Mouse (Mus musculus) lung, postnatal 0 days (tissue): ENCODE measurements around the gene Hsf4. TPM values are rescaled to one million over a fixed set of nuclear protein-coding genes. Genes with fewer than 3 reads are reported as not detected.

Source experiments
- ATAC-seq: fragments of 200-750 bp; cut with Nextera tagmentation; 2 replicates; pipeline ENCODE4 v1.8.0; 2017; ENCODE audit warnings: moderate library complexity
- DNase-seq: peaks from one replicate; pipeline ENCODE4 v3.0.0-alpha.2; 2016; ENCODE audit warnings: low spot score
- H3K27ac ChIP-seq: fragments of 300-500 bp; sonication (generic); 2 replicates; pipeline ENCODE4 v1.5.1; 2014; ENCODE audit warnings: antibody characterized with exemption, mild to moderate bottlenecking, low read length, mixed read lengths
- H3K27me3 ChIP-seq: fragments of 300-500 bp; sonication (generic); replicated peaks from 2 replicates; pipeline ENCODE4 v1.6.1; 2014; ENCODE audit warnings: low read length, mixed read lengths; ENCODE audit not compliant: insufficient read depth
- H3K36me3 ChIP-seq: fragments of 300-500 bp; sonication (generic); 2 replicates; pipeline ENCODE4 v1.6.1; 2014; ENCODE audit warnings: low read length, mixed read lengths; ENCODE audit not compliant: insufficient read depth
- H3K4me1 ChIP-seq: fragments of 300-500 bp; sonication (generic); 2 replicates; pipeline ENCODE4 v1.6.1; 2014; ENCODE audit warnings: antibody characterized with exemption, low read depth, low read length, mixed read lengths; ENCODE audit not compliant: insufficient read depth
- H3K4me2 ChIP-seq: fragments of 300-500 bp; sonication (generic); replicated peaks from 2 replicates; pipeline ENCODE4 v1.6.1; 2014; ENCODE audit warnings: low read depth, mild to moderate bottlenecking, low read length, moderate library complexity, mixed read lengths
- H3K4me3 ChIP-seq: fragments of 300-500 bp; sonication (generic); 2 replicates; pipeline ENCODE4 v1.5.1; 2014; ENCODE audit warnings: low read depth, low read length
- H3K9ac ChIP-seq: fragments of 300-500 bp; sonication (generic); replicated peaks from 2 replicates; pipeline ENCODE4 v1.6.1; 2014; ENCODE audit warnings: low read depth, mild to moderate bottlenecking
- H3K9me3 ChIP-seq: fragments of 300-500 bp; sonication (generic); 2 replicates; pipeline ENCODE4 v1.6.1; 2016; ENCODE audit warnings: low read length, mixed read lengths
- CTCF ChIP-seq: IDR thresholded peaks from 2 replicates; pipeline ENCODE4 v1.5.1; 2016; ENCODE audit warnings: antibody characterized with exemption, mild to moderate bottlenecking
- EP300 ChIP-seq: IDR thresholded peaks from 2 replicates; pipeline ENCODE4 v1.6.1; 2016; ENCODE audit warnings: antibody characterized with exemption, mild to moderate bottlenecking, control low read depth
- WGBS: fragments of 180-500 bp; shearing (Covaris S2); extraction: QIAGEN DNeasy Blood & Tissue Kit; methylation state at CpG from one replicate; pipeline ENCODE4 v1.1.7; 2014; 5-methylcytosine and 5-hydroxymethylcytosine counted together
- polyA plus RNA-seq: library from polyadenylated mRNA; unstranded; fragments of >200 nt; fragmentation: Nextera tagmentation; extraction: Ambion mirVana; gene quantifications from 2 replicates; pipeline ENCODE4 v1.2.1, GENCODE M21; 2015

Hsf4 gene
- polyA plus RNA-seq, 1 experiment from 2014 or later = 1.7 TPM

DNA sequence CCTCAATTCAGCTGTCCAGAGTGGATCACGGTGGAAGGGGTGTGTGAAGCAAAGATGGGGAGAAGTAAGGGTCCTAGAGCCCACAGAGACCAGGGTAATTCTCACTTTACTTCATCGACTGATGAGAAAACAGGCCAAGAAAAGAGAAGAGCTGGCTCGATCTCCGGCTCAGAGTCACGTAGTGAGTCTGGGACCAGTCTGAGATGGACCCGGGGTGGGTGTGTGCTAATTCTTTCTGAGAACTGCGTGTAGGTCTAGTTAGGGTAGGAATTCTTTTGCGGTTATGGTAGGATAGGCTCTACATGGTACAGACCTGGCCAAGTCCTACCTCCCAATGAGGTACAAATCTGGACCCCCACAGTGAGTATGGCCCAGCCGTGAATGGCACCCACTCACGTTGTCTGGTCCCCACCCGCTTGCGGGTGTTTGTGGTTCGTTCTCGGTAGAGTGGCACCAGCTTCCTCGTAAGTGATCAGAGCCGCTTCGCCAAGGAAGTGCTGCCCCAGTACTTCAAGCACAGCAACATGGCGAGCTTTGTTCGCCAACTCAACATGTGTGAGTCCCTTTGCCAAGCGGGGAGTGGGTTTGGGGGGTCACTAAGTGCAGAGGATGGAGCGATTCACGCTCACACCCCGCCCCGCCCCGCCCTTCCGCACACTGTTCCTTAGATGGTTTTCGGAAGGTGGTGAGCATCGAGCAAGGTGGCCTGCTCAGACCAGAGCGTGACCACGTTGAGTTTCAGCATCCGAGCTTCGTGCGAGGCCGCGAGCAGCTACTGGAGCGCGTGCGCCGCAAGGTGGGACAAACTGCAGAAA, 707 bp downstream of the Hsf4 start:
- H3K9ac ChIP-seq = peak overlapping the region; percentile 19; the same call in 1 of the 2 replicates

DNA sequence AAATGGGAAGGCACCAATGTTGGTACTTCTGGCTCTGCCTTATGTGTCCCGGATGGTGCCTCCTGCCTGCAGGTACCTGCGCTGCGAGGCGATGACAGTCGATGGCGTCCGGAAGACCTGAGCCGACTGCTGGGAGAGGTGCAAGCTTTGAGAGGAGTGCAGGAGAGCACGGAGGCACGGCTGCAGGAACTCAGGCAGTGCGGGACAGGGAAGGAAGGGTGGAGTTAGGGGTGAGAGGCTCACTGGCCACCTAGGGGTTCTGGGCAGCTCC, 1.2 kb downstream of the Hsf4 start:
- H3K9ac ChIP-seq = no peak overlapping the region
- 20% methylated on average over 9 of the region's 11 CpGs for WGBS
- H3K36me3 ChIP-seq = no peaks in the 10 kb centered on the region
- no peak for TF ChIP-seq EP300
- TF ChIP-seq CTCF = peak; percentile 11; the same call in 1 of the 2 replicates
- DNase-seq (no peak), ATAC-seq (no peak)
- no peak overlapping the region for H3K4me2 ChIP-seq
- H3K27me3 ChIP-seq = peaks cover 53% of the 10 kb centered on the region
- H3K27ac ChIP-seq = no peak overlapping the region
- H3K4me3 ChIP-seq = no peak overlapping the region
- peaks cover 17% of the 10 kb centered on the region for H3K4me1 ChIP-seq
- H3K9me3 ChIP-seq = no peaks in the 10 kb centered on the region

More for the DNA sequence above, 707 bp downstream of the Hsf4 start:
- TF ChIP-seq CTCF (no peak), EP300 (no peak)
- peaks cover 17% of the 10 kb centered on the region for H3K4me1 ChIP-seq
- H3K27me3 ChIP-seq = peaks cover 53% of the 10 kb centered on the region
- ATAC-seq (no peak), DNase-seq (no peak)
- H3K4me3 ChIP-seq = peak overlapping the region; percentile 43
- H3K27ac ChIP-seq = peak overlapping the region; percentile 79; the same call in 1 of the 2 replicates
- H3K9me3 ChIP-seq = no peaks in the 10 kb centered on the region
- no peaks in the 10 kb centered on the region for H3K36me3 ChIP-seq
- WGBS = 10% methylated on average over 39 of the region's 39 CpGs
- peak overlapping the region; percentile 86 for H3K4me2 ChIP-seq

DNA sequence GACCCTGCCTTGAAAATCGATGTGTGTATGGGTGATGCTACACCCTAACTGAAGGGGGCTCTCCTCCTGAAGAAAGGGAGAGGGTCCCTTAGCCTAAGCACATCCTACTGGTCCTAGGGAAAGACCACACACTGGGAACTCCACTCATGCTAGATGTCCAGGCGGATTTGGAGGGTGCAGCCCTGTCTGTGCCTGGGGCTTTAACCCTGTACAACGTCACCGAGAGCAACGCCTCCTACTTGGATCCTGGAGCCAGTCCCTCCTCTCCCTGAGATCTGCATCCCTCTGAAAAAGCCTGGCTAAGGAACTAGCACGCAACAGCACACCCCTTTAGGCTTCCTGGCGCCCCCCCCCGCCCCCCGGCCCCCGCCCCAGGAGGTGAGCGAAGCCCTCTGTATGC, 5.8 kb downstream of the Hsf4 start:
- ATAC-seq = no peak
- no peak overlapping the region for H3K4me3 ChIP-seq

DNA sequence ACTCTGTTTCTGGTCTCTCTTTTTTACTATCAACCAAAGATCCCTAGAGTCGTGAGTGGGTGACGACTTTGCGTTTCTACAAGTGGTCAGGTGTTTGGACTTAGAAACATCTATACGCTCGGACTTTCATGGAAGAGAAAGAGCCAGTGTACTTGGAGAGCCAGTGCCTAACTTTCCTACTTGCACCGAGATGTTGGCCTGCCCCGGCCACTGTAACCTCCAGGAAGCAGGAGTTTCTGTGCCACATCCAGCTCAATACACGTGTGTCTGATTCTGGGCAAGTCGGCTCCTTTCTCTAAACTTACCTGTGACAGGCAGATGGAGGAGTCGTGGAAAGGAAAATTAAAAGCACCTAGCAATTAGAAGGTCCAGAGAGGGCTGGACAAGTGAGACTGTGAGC, 6.2 kb downstream of the Hsf4 start, which contains the start of gene Nol3:
Nol3 (plus strand) TSS at position 301 of the 400 bp plus-strand sequence.
- H3K27me3 ChIP-seq = peaks cover 37% of the 10 kb centered on the region
- no peaks in the 10 kb centered on the region for H3K36me3 ChIP-seq
- H3K4me2 ChIP-seq = peak within 1 kb of the TSS; percentile 67
- no peak for ATAC-seq
- no peak within 1 kb of the TSS for H3K27ac ChIP-seq
- 0 out of 2 replicates have a peak within 1 kb of the TSS, but pooled peaks have one; percentile 12 for H3K9ac ChIP-seq
- WGBS = 5% methylated on average over 10 of the region's 10 CpGs
- H3K9me3 ChIP-seq = no peaks in the 10 kb centered on the region
- H3K4me1 ChIP-seq = no peaks in the 10 kb centered on the region; the same call in none of the 2 replicates
- peak within 1 kb of the TSS; percentile 35 for H3K4me3 ChIP-seq
- DNase-seq = no peak
- no peak for TF ChIP-seq CTCF
- no peak for TF ChIP-seq EP300

More for the DNA sequence above, 5.8 kb downstream of the Hsf4 start:
- Histone ChIP-seq H3K27ac (no peak overlapping the region), H3K9me3 (no peaks in the 10 kb centered on the region), H3K9ac (no peak overlapping the region), H3K36me3 (no peaks in the 10 kb centered on the region), H3K27me3 (peaks cover 42% of the 10 kb centered on the region), H3K4me1 (no peaks in the 10 kb centered on the region; the same call in none of the 2 replicates), H3K4me2 (peak overlapping the region; percentile 67; the same call in 1 of the 2 replicates)
- no peak for DNase-seq
- WGBS = 13% methylated on average over 11 of the region's 11 CpGs
- TF ChIP-seq EP300 (no peak), CTCF (no peak)

DNA sequence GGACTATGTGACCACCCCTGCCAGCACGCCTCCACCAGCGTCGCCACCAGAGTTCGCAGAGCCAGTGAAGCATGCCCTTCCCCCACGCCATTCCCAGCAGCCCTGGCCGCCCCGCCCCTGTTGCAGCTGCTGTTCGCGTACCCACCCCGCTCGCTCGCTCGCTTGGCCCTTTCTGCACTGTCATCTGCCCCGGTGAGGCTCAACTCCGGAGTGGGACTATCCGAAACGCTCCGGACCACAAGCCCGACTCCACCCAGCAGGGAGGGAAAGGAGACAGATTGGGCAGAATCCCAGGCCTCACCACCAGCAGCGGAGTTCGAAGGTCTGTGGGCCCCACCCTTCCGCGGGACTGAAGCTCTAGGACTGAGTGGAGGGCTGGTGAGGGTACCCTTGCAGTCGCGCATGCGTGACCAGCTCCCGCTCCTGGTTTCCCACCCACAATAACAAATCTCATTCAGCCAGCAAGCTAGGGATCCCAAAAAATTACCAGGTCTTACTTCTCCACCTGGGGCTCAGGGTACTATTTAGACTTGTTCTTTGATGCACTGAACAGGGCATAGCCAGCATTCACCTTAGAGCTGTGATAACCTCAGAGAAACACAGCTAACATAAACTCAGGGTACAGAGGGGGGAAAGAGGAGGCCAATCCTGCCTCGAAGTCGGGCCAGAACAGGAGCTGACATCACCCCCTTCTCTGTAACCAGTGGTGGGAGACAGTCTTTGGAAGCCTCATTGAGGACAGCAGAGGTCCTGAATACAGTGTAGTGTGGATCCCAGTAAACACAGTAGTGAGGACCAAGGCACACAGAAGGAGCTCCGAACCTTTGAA, 6.9 kb downstream of the Hsf4 start:
- peak; percentile 46 for ATAC-seq
- WGBS = 4% methylated on average over 30 of the region's 30 CpGs
- H3K9ac ChIP-seq = 0 out of 2 replicates have a peak overlapping the region, but pooled peaks have one; percentile 12

DNA sequence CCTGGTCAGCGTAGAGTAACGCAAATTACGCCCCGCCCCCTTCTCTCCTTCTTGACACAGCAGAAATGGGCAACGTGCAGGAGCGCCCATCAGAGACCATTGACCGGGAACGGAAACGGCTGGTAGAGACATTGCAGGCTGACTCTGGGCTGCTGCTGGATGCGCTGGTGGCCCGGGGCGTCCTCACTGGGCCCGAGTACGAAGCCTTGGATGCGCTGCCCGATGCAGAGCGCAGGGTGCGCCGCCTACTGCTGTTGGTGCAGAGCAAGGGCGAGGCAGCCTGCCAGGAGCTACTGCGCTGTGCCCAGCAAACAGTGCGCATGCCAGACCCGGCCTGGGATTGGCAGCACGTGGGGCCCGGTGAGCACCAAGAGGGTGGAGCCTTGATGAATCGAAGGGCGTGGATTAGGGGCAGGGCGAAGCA, 9.3 kb downstream of the Hsf4 start:
- TF ChIP-seq EP300 = no peak
- TF ChIP-seq CTCF = peak; percentile 64
- 5% methylated on average over 28 of the region's 28 CpGs for WGBS
- Histone ChIP-seq H3K4me1 (no peaks in the 10 kb centered on the region; the same call in none of the 2 replicates), H3K9ac (no peak overlapping the region), H3K4me3 (no peak overlapping the region; the same call in 1 of the 2 replicates), H3K27ac (no peak overlapping the region), H3K9me3 (no peaks in the 10 kb centered on the region), H3K36me3 (no peaks in the 10 kb centered on the region), H3K27me3 (peaks cover 18% of the 10 kb centered on the region), H3K4me2 (peak overlapping the region; percentile 44)
- peak; percentile 87 for DNase-seq
- ATAC-seq = peak; percentile 77

More for the DNA sequence above, 6.9 kb downstream of the Hsf4 start:
- DNase-seq = peak; percentile 69
- peak overlapping the region; percentile 67 for H3K4me2 ChIP-seq
- no peaks in the 10 kb centered on the region for H3K36me3 ChIP-seq
- H3K4me1 ChIP-seq = no peaks in the 10 kb centered on the region; the same call in none of the 2 replicates
- no peaks in the 10 kb centered on the region for H3K9me3 ChIP-seq
- peak overlapping the region; percentile 35 for H3K4me3 ChIP-seq
- H3K27me3 ChIP-seq = peaks cover 31% of the 10 kb centered on the region
- no peak overlapping the region for H3K27ac ChIP-seq
- TF ChIP-seq EP300 (no peak), CTCF (0 out of 2 replicates have a peak, but pooled peaks have one; percentile 5)
